Mouse (Mus musculus) cerebellum, postnatal 36 days (tissue): Measurements from ENCODE around the gene Wbp1.
A peak's percentile ranks its signal among the peaks of the same experiment; 100 is the strongest.
"Not testable (repeated sequence)": the region's sequence is repeated elsewhere in the genome, so short reads cannot be mapped to it uniquely, and the experiment has no call there.

ENCODE experiments used
- DNase-seq, 2 experiments: peaks; one replicate each; pipeline ENCODE4 v3.0.0; 2021 to 2022; ENCODE audit warnings: mixed read lengths in 2 of 2

The Wbp1 gene

DNA sequence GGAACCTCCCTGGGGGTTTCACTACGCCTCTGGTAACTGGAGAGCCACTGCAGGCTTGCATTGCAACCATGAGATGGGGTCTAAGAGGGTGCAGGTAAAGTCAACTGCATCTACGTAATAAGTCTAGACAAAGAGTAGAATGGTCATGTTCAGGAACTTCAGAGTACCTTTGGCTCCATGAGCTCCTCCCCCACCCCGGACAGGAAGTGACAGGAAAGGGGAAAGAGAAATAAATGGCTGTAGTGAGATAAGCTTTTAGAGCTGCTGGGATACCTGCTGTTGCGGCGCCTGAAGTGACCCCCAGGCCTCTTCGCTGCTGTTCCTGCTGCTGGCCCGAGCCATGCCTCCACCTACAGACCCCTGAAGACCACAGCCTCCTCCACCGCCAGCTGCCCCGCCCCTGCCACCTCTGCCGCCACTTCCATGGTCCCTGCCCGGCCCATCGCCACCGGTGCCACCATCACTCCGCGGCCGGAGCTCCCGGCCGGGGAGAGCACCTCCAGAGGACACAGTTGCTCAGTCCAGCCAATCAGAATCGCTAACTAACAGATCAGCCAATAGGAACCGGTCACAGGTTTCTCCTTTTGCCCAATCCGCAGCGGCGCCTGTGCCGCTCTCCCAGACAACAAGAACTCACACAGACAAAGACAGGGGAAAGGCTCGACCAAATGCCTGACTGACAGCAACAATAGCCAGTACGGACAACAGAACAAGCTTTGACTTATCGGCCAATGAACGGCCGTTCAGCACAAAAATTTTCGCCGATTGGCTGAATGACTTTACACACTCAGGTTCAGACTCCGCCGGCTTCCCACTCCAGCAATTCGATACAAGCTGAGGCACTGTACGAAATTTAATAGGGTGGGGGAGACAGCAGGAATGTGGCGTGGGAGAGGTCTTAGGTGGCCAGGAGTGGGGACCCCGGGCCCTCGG is at the start of gene Wbp1:
Wbp1 (minus strand) TSS at position 630 of the 933 bp plus-strand sequence.
- DNase-seq, result peak; percentile 91 to 95

DNA sequence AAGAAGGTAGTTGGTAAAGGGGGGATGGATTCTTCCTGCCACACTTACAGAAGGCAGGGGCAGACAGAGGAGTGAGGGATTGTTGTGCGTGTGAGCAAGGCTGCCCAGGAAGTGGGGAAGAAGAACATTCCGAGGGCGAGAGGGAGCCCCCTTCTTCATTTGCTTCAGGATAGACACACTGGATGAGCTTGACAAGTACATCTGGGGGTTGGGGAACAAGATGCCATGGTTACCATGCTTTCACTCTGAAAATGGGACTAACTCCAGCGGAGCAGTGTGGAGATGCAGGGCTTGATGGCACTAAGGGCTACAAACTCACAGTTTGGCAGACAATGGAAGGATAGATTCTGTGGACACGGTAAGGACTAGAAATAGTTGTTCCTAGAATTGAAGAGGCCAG is 49.7 kb upstream of the Wbp1 start:
- no peak for DNase-seq

DNA sequence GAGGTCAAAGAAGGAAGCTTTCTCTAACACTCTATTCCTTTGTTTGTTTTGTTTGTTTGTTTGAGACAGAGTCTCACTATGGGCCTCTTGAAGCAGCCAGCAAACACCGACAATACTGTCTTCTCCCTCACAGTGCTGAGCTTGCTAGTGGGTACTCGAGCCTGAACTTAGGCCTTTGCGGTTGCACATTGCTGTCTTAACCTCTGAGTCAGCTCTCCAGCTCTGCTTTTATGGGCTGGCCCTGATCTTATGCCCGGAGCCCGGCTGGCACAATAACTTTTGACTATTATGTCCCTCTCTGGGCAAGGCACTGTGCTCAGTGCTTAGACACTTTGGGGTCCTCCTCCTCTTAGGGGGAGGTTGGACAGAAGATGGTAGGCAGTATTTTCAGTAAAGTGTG is 48.5 kb upstream of the Wbp1 start:
- no peak for DNase-seq

DNA sequence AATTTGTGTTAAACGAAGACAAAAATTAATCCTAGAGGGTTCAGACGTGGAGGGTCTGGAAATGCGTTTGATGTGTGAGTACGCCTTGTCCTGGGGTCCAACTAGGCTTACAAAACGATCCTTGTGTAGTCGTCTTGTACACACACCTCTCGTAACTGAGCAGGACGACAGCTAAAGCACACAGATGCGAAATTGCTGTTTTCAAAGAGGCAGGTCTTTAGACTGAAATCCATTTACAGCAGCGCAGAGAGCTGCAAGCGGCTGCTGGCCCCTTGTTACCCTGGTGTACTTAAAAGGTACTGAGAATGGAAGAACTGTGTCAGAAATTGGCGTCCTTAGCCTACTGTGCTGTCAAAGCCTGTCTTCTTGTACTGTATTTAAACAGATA is 44.9 kb upstream of the Wbp1 start:
- no peak for DNase-seq

DNA sequence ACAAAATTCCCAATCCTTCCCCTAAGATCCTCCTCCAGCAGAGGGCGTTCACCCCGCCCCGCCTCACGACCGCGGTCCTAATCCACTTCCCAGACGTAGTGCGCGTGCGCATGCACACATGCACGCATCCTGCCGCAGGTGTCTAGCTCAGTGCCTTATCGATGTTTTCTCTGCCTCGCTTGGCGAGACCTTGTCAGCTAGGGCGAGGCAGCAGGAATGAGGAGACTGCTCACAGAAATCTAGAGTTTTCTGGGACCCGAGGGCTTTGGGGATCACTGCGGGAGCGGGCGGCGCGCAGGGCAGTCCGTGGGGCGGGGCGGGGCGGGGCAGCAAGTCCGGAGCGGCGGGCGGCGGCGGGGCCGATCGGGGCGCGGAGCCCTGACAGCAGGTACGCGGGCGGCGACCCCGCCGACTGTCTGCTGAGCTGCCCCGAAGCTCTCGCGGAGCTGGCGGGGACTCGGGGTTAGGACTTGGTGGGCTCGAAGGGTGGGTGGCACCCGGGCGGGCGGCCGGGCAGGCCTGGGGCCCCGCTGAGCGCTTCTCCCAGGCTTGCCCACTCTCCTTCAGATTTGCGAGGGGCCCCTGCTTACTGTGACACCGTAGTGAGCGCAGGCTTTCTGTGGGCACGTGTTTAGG is 44.4 kb upstream of the Wbp1 start, which contains the start of gene Dctn1:
Dctn1 (plus strand) TSS at position 314 of the 636 bp plus-strand sequence.
- peak; percentile 94 to 96 for DNase-seq

DNA sequence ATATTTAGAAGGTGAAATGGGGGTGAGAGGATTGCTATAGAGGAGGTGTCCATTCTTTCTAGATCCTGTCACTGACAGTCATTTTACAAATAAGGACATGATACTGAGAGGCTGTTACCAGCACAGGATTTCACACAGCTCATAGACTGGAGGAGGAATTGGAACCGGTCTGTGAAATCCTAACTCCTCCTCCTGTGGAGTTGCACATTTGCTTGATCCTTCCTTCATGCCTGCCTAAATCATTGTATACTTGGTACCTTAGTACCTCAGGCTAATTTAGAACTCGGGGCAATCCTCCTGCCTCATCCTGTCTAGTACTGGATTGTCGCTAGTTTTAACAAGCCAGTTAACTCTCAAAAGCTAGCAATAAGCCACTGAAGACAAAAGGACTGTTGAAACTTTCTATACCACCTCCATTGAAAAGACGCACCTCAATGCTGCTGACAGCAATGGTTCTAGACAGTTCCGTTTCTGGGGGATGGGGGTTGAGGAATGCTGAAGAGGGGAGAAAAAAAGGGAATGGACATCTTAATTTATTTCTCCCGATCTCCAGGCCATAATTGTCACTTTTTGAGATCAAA is 43.8 kb upstream of the Wbp1 start:
- DNase-seq, result no peak

DNA sequence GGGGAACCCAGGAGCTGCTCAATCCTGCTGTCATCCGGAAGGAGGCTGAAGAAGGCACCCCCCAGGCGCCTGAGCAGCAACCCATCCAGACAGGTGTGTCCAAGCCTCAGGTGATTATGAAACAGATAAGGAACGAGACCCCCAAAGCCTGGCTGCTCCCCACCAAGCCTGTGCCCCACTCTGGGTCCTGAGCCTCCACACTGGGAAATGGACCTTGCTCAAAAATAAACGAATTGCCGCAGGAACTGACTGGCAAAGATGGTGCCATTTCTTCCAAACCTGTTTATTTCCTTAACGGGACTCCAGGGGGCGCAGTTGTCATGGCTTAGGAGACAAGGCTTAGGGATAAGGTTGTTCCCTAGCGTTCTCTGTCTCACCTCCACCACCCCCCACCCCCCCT is 41.3 kb upstream of the Wbp1 start:
- peak; percentile 82 to 85 for DNase-seq

DNA sequence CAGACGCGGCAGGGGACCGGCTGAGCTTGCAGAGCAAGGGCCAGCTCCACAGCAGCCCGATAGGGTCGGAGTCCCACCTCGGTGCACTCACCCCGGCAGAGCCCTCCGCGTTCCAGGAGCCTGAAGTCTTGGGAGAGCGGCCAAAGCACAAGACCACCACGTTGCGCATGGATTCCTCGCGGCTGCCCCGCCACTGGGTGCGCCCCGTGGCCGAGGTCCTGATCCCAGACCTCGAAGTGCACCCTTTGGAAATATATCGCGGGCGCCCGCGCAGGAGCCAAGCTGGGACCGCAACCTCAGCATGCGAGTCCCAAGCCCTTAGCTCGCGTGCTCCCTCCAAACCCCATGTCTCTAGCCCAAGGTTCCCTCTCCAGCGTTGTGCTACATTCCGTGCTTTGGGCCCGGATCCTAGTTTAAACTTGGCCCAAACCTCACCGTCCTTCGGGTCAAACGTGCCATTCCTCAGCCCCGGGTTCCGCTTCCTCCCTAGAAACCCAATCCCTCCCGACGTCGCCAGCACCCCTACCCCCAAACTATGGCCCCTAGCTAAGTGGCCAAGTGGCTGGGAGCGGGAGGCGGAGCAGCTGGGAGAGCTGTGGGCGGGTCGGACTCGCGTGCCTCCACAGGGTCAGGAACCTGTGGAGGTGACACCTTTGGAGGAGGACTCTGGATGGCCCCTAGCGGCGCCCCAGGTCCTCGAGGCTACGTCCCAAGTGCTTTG is 40.7 kb upstream of the Wbp1 start:
- DNase-seq, result peak in 1 of 2 experiments; percentile 32

DNA sequence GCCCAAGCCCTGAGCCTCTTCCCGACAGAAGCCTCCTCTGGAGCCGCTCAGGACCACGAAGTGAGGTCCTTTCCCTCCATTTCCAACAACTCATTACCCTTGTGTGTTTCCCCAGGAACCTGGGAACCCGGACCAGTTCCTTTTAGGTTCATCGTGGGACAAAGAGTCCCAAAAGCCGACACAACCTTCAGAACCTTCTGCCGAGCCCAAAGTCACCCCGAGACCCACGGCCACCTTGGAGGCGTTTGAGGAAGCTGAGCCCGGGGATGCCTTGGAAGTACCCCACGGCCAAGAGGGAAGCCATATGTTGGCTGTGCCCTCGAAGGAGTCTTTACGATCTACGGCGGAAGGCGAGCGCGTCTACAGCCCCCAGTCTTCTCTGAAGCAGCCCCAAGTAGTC is 40.1 kb upstream of the Wbp1 start:
- no peak for DNase-seq

DNA sequence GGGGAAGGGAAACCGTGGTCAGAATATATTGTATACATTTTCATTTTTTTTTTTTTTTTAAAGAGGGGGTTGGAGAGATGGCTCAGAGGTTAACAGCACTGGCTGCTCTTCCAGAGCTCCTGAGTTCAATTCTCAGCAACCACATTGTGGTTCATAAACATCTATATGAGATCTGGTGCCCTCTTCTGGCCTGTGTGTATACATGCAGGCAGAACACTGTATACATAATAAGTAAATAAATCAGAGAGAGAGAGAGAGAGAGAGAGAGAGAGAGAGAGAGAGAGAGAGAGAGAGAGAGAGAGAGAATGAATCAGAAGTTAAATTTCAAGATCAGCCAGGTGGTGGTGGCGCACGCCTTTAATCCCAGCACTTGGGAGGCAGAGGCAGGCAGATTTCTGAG is 38.1 kb upstream of the Wbp1 start:
- not testable (repeated sequence) for DNase-seq

DNA sequence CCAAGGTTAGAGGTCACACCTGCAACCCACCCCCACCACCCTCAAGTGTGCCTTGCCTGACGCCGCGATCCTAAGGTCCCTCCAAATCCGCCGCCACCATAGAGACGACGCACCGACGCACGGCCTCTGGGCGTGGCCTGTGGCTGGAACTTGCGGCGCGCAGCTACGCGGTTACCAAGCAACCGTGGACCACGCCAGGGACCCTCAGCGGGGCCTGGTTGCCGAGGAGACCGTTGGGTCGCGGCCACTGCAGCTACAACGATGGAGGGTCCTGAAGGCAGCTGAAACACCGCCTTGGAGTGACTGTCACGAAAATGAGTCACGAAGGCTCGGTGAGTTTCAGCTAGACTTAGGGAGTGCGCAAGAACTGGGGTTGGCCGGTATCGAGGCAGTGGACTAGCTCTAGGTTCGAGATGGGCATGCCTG is 34.9 kb upstream of the Wbp1 start, which contains the start of the genes Wdr54 and 1700003E16Rik:
Wdr54 (minus strand) TSS at position 139 of the 426 bp plus-strand sequence.
1700003E16Rik (plus strand) TSS at position 146 of the 426 bp plus-strand sequence.
- DNase-seq, result peak; percentile 65 to 72

DNA sequence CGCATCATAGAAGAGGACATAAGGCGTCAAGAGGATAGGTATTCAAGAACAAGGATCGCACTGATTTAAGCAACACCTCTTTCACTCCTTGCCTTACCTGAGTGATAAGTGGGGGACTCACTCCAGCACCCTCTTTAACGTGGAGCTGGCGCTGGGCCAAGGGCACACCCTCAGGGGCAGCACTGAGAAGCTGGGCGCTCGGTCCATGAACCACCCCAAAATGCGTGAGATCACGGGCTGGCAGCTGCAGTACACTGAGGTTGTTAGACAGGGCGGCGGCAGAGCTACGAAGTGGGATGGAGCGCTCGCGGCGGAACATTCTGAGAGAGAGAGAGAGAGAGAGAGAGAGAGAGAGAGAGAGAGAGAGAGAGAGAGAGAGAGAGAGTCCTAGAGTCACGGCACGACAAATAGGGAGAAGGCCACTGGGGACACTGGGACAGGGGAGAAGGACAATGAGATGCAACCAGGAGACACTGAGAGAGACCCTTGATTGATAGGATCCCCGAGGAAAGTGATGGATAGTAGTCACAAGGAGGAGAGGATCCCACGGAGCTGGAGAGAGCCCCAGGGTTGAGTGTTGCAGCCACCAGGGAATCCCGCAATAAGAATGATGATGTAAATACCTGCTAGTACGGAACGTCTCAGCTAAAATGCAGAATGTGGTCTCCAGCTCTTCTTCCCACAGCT is 34.3 kb upstream of the Wbp1 start:
- peak; percentile 23 to 36 for DNase-seq

DNA sequence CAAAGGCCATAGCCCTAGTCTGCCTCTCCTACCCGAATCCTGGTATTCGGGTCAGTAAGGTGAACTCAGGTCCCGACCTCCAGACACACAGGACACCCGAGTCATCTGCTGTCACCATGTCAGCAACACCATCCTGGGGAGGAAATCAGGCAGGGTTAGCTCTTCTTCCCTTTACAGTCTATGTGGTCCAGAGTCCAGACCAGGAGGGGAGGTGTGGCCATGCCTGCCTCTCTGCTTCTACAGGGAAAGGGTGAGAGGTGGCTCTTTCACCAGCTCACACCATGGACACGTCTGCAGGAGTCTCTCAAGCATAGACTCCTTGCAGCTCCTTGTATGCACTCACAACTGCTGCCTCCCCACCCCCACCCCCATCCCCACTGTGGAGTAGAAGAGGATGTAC is 32.1 kb upstream of the Wbp1 start:
- no peak for DNase-seq

DNA sequence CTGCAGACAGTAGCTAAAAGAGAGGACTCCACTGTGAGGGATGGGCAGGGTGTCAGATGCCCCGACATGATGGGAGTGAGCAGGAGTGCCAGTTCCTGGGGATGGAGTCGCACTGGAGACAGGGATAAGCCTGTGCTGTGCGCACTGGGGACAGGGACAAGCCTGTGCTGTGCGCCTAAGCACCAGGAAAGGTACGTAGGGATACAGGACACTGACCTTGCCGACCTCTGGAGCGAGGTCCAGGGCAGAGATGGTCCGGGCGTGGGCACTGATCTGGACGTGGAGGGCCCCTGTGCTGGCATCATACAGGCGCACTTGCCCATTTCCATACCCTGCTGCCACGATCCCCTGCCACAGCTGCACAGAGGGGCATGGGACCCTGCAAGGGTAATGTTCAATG is 31.7 kb upstream of the Wbp1 start:
- no peak for DNase-seq

DNA sequence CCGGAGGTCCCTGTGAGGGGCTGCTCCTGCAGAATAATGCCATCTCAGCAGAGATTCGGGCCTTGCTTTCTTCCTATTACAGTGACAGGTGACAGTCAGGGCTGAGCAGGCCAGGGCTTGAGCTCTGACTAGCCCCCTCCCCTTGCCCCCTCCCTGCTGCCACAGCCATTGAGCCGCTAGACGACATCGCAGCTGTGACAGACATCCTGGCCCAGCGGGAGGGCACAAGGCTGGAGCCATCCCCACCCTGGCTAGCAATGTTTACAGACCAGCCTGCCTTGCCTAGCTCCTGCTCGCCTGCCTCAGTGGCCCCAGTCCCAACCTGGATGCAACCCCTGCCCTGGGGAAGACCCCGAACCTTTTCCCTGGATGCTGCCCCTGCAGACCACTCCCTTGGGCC is 30.4 kb upstream of the Wbp1 start:
- no peak for DNase-seq

DNA sequence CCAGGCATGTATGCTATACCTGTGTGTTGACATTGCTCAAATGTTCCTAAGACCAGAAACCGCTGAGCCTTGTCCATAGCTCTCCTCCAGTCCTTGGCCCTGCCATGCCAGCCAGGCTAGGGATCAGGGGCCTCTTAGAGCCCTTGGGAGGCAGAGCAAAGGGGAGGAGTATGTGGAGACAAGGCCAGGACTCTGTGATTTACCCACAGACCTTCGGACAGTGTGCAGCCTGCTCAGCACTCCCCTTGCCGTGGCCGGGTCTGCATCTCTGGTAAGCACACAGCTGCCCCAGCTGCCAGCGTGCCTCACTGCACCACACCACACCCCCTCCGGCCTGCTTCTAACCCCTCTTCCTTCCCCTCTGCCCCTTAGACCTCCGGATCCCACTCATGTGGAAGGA is 25.9 kb upstream of the Wbp1 start:
- no peak for DNase-seq

DNA sequence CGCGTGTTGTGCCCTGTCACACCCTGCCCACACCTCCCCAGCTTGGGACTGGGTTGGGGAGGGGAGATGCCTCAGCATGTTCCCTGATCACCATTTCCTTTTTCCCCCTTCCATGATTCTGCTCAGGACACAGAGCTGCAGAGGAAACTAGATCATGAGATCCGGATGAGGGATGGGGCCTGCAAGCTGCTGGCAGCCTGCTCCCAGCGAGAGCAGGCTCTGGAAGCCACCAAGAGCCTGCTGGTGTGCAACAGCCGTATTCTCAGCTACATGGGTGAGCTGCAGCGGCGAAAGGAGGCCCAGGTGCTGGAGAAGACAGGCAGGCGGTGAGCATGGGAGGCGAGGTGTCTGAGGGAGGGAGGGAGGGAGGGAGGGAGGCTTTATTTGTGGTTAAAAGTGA is 24.4 kb upstream of the Wbp1 start:
- no peak for DNase-seq

DNA sequence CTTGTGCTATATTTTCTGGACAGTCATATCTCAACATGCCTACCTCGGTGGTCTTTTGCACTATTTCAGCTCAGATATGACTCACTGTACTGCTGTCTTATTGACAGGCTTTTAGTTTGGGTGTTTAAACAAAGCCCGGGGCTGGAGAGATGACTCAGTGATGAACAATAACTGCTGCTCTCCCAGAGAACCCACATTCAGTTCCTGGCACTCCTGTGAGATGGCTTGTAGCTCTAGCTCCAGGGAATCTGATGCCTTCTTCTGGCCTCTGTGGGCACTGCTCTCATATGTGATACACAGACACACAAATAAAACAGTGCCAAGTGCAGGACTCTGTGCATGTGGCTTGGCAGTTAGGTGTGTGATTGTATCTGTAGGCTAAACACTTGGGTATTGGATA is 23.9 kb upstream of the Wbp1 start:
- DNase-seq, result no peak

DNA sequence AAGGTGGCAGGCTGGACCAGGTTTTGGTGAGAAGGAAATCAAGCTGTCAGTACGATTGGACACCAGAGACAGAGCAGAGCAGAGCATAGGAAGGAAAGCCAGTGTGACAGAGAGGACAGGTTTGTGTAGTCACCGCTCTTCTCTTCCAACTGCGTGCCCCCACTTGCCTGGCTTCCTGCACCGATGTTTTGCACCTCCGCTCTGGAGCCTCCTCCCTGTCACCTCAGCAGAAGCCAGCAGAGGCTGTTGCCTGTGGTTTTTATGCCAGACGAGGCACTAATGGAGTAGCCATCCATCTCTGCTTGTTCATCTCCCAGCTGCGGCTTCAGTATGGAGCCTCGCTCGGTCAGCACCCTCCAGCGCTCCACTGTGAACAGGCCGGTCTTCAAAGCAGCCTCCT is 21.5 kb upstream of the Wbp1 start:
- DNase-seq, result no peak

DNA sequence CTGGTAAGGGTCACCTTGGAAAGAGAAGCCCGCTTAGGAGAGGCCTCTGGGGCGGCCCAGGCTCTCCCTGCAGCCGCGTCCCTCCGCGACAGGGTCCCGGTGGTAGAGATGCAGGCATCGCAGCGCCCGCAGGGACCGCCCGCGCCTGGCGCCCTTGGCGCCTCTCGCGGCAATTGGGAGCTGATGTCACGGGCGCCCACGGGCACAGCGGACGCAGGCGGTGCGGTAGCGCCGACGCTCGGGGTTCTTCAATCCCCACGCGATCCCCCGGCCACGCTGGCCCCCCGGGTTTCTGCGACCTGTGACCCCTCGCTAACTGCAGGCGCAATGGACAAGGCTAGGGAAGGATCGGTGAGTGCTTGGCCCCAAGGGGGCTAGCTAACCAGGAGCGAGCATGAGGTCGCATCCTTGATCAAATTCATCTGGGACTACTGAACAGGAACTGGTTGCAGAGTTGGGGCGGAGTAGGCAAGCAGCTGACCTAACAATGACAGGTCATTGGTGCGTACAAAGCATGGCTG is 20.9 kb upstream of the Wbp1 start:
- DNase-seq, result peak in 1 of 2 experiments; percentile 25

DNA sequence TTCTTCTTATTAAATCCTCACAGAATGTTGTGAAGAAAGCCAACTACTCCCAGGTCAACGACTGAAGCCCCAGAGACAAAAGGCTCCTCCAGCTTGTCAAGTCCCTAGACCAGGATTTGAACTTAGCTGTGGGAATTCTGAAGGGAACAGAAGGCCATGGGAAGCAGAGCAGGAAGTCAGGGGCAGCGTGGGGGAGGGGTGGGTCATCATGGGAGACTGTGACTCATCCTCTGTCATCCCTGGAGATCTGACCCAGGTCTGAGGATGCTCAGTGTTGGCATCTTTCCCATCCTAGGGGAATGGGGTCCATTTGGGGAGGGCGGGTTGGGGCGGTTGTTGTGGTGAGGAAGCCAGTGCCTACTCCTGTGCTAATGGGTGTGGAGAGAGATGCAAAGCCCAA is 20.3 kb upstream of the Wbp1 start:
- DNase-seq, result no peak

DNA sequence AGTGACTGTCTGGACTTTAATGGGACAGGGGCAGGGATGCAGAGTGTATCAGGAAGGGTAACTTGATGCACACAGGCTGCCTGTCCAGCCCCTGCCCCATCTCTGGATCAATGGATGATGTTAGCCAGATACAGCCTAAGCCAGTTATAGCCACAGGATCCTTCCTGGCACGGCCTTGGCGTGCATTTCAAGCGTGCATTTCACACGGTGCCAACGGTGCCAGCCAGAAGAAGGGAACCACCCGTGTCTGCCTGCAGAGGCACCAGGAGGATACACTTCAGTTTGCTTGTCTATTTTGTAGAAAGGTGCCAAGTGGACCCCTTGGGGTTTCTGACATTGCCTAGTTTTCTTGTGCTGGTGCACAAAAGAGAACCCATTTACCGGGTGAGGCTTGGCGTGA is 18.7 kb upstream of the Wbp1 start:
- no peak for DNase-seq
